8 mouse cellular contexts compared by ENCODE assay signal in genomic region chr1:189006826-189007225, GRCm38 (mm10). TPM values are rescaled to one million over a fixed set of nuclear protein-coding genes. Genes with fewer than 3 reads are reported as not detected.
DNase-seq lines count a peak whose midpoint lies in the region; ATAC-seq and TF ChIP-seq lines count a peak whose summit lies in the region.

No protein-coding gene starts in this region.

- TF ChIP-seq POLR2A in spleen, adult 2 months (IDR thresholded peaks at IDR 0.05; ENCODE audit: low read depth, low read length), result no peak

- H3K4me2 ChIP-seq in midbrain, embryonic 13.5 days (replicated peaks), result peak overlapping the region; percentile 91

- H3K9ac ChIP-seq in midbrain, embryonic 13.5 days (replicated peaks), result peak overlapping the region; percentile 91

- H3K4me1 ChIP-seq in spleen, adult 2 months (ENCODE audit: control insufficient read depth, insufficient read depth, insufficient read length), result peaks cover 7% of the 10 kb centered on the region; the same call in 1 of the 2 replicates
- H3K4me1 ChIP-seq in midbrain, embryonic 13.5 days (replicated peaks), result peaks cover 29% of the 10 kb centered on the region

- DNase-seq in adrenal gland, postnatal 14 days, result peak; percentile 57
- no peak for DNase-seq in adrenal gland, postnatal 25 days
- DNase-seq in spleen, adult 2 months (ENCODE audit: low read depth in 1 of 2, low spot score in 2 of 2), result no peak
- no peak for DNase-seq in spleen, postnatal 4 days (ENCODE audit: low spot score in 2 of 2)
- peak; percentile 9 for DNase-seq in induced T-regulatory cell, adult 2 months (ENCODE audit: low read depth)
- no peak for DNase-seq in left cerebral cortex, postnatal 4 days
- DNase-seq in retina, postnatal 1 day, result no peak

- 7% methylated on average over 7 of the region's 7 CpGs for WGBS in spleen, adult 2 months
- 6% methylated on average over 7 of the region's 7 CpGs for WGBS in midbrain, embryonic 13.5 days

- no peaks in the 10 kb centered on the region for H3K36me3 ChIP-seq in spleen, adult 2 months (ENCODE audit: control insufficient read depth, insufficient read depth, low read length)
- no peaks in the 10 kb centered on the region for H3K36me3 ChIP-seq in midbrain, embryonic 13.5 days

- ATAC-seq in midbrain, embryonic 13.5 days, result no peak

- no peaks in the 10 kb centered on the region for H3K27me3 ChIP-seq in spleen, adult 2 months (ENCODE audit: control insufficient read depth, insufficient read depth, low read length)
- H3K27me3 ChIP-seq in midbrain, embryonic 13.5 days, result no peaks in the 10 kb centered on the region

- intact Hi-C loops in left cerebral cortex, postnatal 4 days (cut with DNase I), result no loop called here

- H3K27ac ChIP-seq in spleen, adult 2 months (ENCODE audit: insufficient read depth, low read length), result no peak overlapping the region
- no peak overlapping the region for H3K27ac ChIP-seq in midbrain, embryonic 13.5 days

- TF ChIP-seq CTCF in spleen, adult 2 months (IDR thresholded peaks at IDR 0.05; ENCODE audit: extremely low read depth, insufficient read depth, insufficient read length, insufficient replicate concordance), result no peak

- no peaks in the 10 kb centered on the region for H3K9me3 ChIP-seq in midbrain, embryonic 13.5 days

- H3K4me3 ChIP-seq in spleen, adult 2 months (ENCODE audit: extremely low read depth, insufficient read depth, insufficient read length), result peak overlapping the region; percentile 92
- H3K4me3 ChIP-seq in midbrain, embryonic 13.5 days (replicated peaks), result peak overlapping the region; percentile 91

RNA-seq across cellular contexts. Expression of gene Kctd3, which starts 0.8 kb away (rescaled TPM):
- total RNA-seq in adrenal gland, postnatal 14 days (2021), result 46.9 and 54.5 TPM in 2 replicates
- 36.9 and 40.3 TPM in 2 replicates for total RNA-seq in adrenal gland, postnatal 25 days (2021)
- polyA plus RNA-seq in spleen, adult 2 months (2012; rRNA removed), result 25.4 and 40.9 TPM in 2 replicates
- 33.9 and 37.6 TPM in 2 replicates for polyA plus RNA-seq in midbrain, embryonic 13.5 days (2015; fragmentation: Nextera tagmentation; extraction: Ambion mirVana)
- total RNA-seq in left cerebral cortex, postnatal 4 days (2021), result 100 to 1,000 TPM; 105 to 116 TPM

Comparison
In these comparisons a context has a peak if more than half of its experiments do, and no peak if none do; other contexts are left out.
1. DNase-seq: peak in adrenal gland, postnatal 14 days (single experiment) and induced T-regulatory cell, adult 2 months (single experiment); none in adrenal gland, postnatal 25 days (single experiment), spleen, adult 2 months (0 of 2), spleen, postnatal 4 days (0 of 2), left cerebral cortex, postnatal 4 days (single experiment) and retina, postnatal 1 day (single experiment).